Mouse (Mus musculus): ENCODE results near the gene Pa2g4. TPM values are rescaled to one million over a fixed set of nuclear protein-coding genes. Genes with fewer than 3 reads are reported as not detected.
A peak's percentile ranks its signal among the peaks of the same experiment; 100 is the strongest.

Pa2g4 gene
- total and polyA plus RNA-seq, 2 experiments from 2014 or later = 48.0 to 117 TPM

DNA sequence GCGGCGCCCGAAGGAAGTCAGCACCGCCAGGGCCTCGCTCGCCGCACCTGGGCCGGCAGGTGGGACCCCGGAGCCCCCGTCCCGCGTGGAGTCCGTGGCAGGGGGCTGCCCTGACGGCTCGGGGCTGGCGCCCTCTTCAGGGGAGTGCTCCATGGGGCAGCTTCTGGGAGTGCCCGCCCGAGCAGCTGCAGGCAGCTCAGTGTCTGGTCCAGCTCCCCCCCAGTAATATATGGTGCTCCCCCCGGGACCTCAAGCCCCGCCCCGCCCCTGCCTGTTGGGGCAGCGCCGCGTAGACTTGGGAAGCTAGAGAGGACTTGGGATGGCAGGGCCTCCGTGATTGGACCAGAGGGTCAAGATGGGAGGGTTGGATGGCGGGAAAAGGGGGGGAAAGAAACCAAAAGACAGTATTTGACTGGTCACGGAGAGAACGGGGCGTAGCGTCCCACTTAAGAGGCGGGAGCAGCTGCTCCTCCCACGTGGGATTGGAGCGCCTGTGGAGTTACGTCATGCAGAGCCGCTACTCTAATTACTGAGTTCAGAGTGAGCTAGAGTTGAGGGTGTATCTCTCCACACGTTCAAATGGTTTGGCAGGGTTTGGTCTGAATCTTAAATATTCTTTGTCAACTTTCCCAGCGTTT, 40.0 kb downstream of the Pa2g4 start, which contains the start of gene Esyt1:
Gene Esyt1 (minus strand): TSS at position 201 of the 638 bp plus-strand sequence.
- peak; percentile 96 for ATAC-seq
- H3K4me3 ChIP-seq (ENCODE audit: low read length) = peak within 1 kb of the TSS; percentile 83
- H3K27me3 ChIP-seq (ENCODE audit: insufficient read depth, low read length) = no peaks in the 10 kb centered on the region
- no peaks in the 10 kb centered on the region for H3K9me3 ChIP-seq (ENCODE audit: low read length)
- DNase-seq (ENCODE audit: low spot score) = peak; percentile 97
- TF ChIP-seq CTCF (IDR thresholded peaks at IDR 0.05; ENCODE audit: low read depth) = peak; percentile 47
- H3K36me3 ChIP-seq (ENCODE audit: insufficient read depth, low read length) = no peaks in the 10 kb centered on the region; the same call in 1 of the 2 replicates
- no peaks in the 10 kb centered on the region for H3K4me1 ChIP-seq (ENCODE audit: insufficient read depth, low read length)
- 1% methylated on average over 36 of the region's 37 CpGs for WGBS
- H3K27ac ChIP-seq = peak within 1 kb of the TSS; percentile 79
- peak within 1 kb of the TSS; percentile 77 for H3K9ac ChIP-seq (replicated peaks; ENCODE audit: low read length)
- peak within 1 kb of the TSS; percentile 99 for H3K4me2 ChIP-seq (ENCODE audit: low read depth, low read length)

DNA sequence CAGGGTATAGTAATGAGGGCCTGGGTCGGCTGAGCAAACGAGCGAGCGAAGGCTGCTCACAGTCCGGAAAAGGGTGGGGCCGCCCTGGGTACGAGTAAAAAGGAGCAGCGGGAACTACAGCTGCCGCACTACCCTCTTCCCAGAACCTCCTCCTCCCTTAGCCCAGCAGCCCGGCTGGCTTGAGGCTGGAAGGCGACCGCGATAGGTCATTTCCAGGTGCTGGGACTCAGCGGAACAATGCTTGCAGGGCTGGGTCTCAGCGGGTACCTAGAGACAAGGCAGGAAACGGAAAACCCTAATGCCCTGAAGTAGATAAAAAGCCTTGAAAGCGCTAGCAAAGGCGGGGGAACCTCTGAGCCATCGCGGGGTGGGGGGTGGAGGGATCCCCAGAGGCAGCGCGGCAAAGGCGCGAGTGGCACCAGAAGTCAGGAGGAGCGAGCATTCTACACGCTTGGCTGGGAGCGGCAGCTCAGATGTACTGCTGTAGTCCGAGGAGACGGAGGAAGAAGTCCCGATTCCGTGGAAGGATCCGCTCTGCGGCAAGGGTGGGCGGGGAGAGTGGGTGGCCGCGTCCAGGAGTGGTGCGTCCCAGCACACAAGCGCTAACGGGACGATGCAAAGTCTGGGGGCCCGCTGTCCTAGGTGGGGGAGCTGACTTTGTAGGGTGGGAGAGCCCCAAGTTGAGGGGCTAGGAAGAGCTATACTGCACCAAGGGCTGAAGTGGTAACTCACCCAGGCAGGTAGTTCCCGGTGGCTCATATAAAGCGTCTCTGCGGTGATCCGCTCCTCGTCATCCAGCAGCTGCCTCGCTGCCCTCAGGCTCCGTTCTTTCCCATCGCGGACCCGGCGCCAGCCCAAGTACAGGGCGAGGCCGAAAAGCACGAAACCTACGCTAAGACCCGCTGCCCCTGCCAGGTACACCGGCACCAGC, 40.8 kb downstream of the Pa2g4 start:
- Histone ChIP-seq H3K27ac (peak overlapping the region; percentile 79), H3K4me1 (ENCODE audit: insufficient read depth, low read length) (no peaks in the 10 kb centered on the region), H3K4me2 (ENCODE audit: low read depth, low read length) (peak overlapping the region; percentile 99), H3K9ac (replicated peaks; ENCODE audit: low read length) (peak overlapping the region; percentile 77), H3K9me3 (ENCODE audit: low read length) (no peaks in the 10 kb centered on the region), H3K36me3 (ENCODE audit: insufficient read depth, low read length) (peaks cover 6% of the 10 kb centered on the region; the same call in 1 of the 2 replicates), H3K4me3 (ENCODE audit: low read length) (peak overlapping the region; percentile 83), H3K27me3 (ENCODE audit: insufficient read depth, low read length) (no peaks in the 10 kb centered on the region)
- DNase-seq (ENCODE audit: low spot score) (peak; percentile 67), ATAC-seq (peak; percentile 49)
- WGBS = under 1% methylated on average over 58 of the region's 58 CpGs
- TF ChIP-seq CTCF (IDR thresholded peaks at IDR 0.05; ENCODE audit: low read depth) = no peak

DNA sequence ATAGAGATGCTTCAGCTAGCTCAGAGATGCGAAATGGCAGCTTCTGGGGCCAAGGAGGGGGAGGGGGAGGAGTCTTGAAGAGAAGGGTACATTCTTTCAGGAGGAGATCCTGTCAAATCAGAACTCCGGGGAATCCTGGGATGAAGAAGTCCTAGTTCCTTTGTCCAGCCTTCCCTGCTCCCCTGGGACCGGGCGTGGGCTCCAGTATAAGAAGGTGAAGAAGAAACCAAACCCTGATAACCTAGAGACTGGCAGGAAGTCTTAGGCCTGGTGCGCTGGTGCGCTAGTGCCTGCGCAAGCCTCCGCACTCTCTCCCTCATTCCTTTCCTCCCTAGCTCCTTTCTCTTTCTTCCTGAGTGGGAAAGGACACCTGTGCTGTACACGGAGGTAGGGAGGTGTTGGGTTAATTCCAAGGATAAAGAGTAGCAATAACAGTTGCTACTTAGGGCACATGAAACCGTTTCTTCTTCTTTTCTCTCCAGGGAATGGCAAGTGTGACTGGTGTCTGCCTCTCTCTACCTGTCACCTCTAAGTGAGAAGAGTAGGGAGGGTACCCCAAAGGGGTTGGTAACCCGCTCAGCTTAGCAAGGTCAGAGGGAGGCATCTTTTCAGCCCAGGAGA, 41.6 kb downstream of the Pa2g4 start:
- peak overlapping the region; percentile 79; the same call in 1 of the 2 replicates for H3K27ac ChIP-seq
- WGBS = 21% methylated on average over 11 of the region's 11 CpGs

DNA sequence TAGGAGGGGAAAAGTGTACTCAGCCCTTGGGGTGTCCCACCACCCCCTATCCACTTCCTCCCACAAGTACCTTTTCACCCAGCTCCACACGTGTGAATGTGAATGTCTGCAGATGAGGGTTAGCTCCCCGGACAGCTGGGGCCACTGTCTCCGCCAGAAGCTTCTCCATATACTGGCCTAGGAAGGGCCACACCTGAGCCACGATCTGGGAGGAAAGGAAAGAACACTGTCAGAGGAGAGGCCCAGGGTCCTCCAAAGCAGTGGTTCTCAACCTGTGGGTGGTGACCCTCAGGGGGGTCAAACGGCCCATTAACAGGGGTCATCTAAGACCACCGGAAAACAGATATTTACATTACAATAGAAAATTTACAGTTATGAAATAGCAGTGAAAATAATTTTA, 43.4 kb downstream of the Pa2g4 start:
- WGBS = 78% methylated on average over 6 of the region's 6 CpGs
- no peak for TF ChIP-seq CTCF (IDR thresholded peaks at IDR 0.05; ENCODE audit: low read depth)
- ATAC-seq = no peak

More for the DNA sequence above, 41.6 kb downstream of the Pa2g4 start:
- peak; percentile 21 for DNase-seq (ENCODE audit: low spot score)
- TF ChIP-seq CTCF (IDR thresholded peaks at IDR 0.05; ENCODE audit: low read depth) = no peak
- ATAC-seq = no peak
- Histone ChIP-seq H3K4me1 (ENCODE audit: insufficient read depth, low read length) (no peaks in the 10 kb centered on the region), H3K4me3 (ENCODE audit: low read length) (peak overlapping the region; percentile 83), H3K9me3 (ENCODE audit: low read length) (no peaks in the 10 kb centered on the region), H3K27me3 (ENCODE audit: insufficient read depth, low read length) (no peaks in the 10 kb centered on the region), H3K36me3 (ENCODE audit: insufficient read depth, low read length) (peaks cover 6% of the 10 kb centered on the region; the same call in 1 of the 2 replicates), H3K4me2 (ENCODE audit: low read depth, low read length) (peak overlapping the region; percentile 99), H3K9ac (replicated peaks; ENCODE audit: low read length) (peak overlapping the region; percentile 77)

DNA sequence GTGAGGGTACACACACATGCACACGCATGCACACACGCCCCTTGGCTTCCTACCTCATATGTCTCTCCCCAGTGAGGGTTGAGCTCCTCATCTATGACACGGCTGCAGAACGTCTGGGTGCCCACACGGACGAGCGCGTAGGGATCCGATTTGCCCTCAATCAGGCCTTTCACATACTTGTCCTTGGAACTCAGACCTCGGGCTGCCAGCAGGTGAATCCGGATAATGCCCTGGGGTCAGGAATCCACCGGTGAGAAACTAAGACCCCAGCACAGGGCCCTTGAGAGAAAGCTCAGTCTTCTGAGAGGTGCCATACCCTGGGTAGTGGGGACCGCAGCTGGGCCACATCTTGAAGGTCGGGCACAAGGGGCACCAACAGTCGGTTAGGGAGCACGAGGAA, 45.2 kb downstream of the Pa2g4 start:
- H3K9me3 ChIP-seq (ENCODE audit: low read length) = no peaks in the 10 kb centered on the region
- ATAC-seq (no peak), DNase-seq (ENCODE audit: low spot score) (no peak)
- H3K27me3 ChIP-seq (ENCODE audit: insufficient read depth, low read length) = no peaks in the 10 kb centered on the region
- no peaks in the 10 kb centered on the region for H3K4me1 ChIP-seq (ENCODE audit: insufficient read depth, low read length)
- H3K4me2 ChIP-seq (ENCODE audit: low read depth, low read length) = no peak overlapping the region
- H3K9ac ChIP-seq (replicated peaks; ENCODE audit: low read length) = no peak overlapping the region
- WGBS = 88% methylated on average over 16 of the region's 16 CpGs
- H3K36me3 ChIP-seq (ENCODE audit: insufficient read depth, low read length) = peaks cover 6% of the 10 kb centered on the region; the same call in 1 of the 2 replicates
- H3K4me3 ChIP-seq (ENCODE audit: low read length) = no peak overlapping the region
- H3K27ac ChIP-seq = no peak overlapping the region
- TF ChIP-seq CTCF (IDR thresholded peaks at IDR 0.05; ENCODE audit: low read depth) = no peak

More for the DNA sequence above, 43.4 kb downstream of the Pa2g4 start:
- Histone ChIP-seq H3K27ac (no peak overlapping the region), H3K9ac (replicated peaks; ENCODE audit: low read length) (no peak overlapping the region), H3K4me1 (ENCODE audit: insufficient read depth, low read length) (no peaks in the 10 kb centered on the region), H3K27me3 (ENCODE audit: insufficient read depth, low read length) (no peaks in the 10 kb centered on the region), H3K36me3 (ENCODE audit: insufficient read depth, low read length) (peaks cover 6% of the 10 kb centered on the region; the same call in 1 of the 2 replicates), H3K4me2 (ENCODE audit: low read depth, low read length) (no peak overlapping the region), H3K4me3 (ENCODE audit: low read length) (no peak overlapping the region), H3K9me3 (ENCODE audit: low read length) (no peaks in the 10 kb centered on the region)
- DNase-seq (ENCODE audit: low spot score) = no peak

DNA sequence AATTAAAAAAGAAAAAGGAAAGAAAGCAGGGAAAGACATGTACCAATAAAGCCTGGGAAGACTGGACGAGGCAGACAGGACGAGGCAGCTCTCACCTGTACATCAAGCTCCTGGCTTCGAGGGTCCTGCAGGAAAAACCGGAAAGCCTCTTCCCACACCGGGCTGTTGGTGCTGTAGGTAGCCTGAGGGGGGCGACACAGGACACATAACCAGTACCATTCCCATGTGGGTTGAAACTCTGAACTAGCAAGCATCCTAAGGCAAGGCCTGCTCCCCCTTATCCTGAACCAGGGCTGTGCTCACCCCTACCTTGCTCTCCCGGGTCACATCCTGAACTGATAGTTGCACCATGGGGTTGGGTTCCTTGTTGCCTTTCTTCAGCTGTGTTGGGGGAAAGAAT, 47.0 kb downstream of the Pa2g4 start:
- Histone ChIP-seq H3K27ac (no peak overlapping the region), H3K9me3 (ENCODE audit: low read length) (no peaks in the 10 kb centered on the region), H3K4me3 (ENCODE audit: low read length) (no peak overlapping the region), H3K9ac (replicated peaks; ENCODE audit: low read length) (no peak overlapping the region), H3K4me1 (ENCODE audit: insufficient read depth, low read length) (no peaks in the 10 kb centered on the region), H3K4me2 (ENCODE audit: low read depth, low read length) (no peak overlapping the region), H3K27me3 (ENCODE audit: insufficient read depth, low read length) (no peaks in the 10 kb centered on the region), H3K36me3 (ENCODE audit: insufficient read depth, low read length) (peaks cover 6% of the 10 kb centered on the region; the same call in 1 of the 2 replicates)
- ATAC-seq (no peak), DNase-seq (ENCODE audit: low spot score) (peak; percentile 64)
- peak; percentile 67 for TF ChIP-seq CTCF (IDR thresholded peaks at IDR 0.05; ENCODE audit: low read depth)
- 78% methylated on average over 7 of the region's 7 CpGs for WGBS

Data from hindbrain, postnatal 0 days (tissue).